Mouse (Mus musculus) activated CD4-positive, CD25-positive, alpha-beta regulatory T cell (primary cell): ENCODE results near the gene Wwtr1. TPM values are rescaled to one million over a fixed set of nuclear protein-coding genes. Genes with fewer than 3 reads are reported as not detected.

Experiments used
- polyA plus RNA-seq, 2 experiments: library from polyadenylated mRNA; unstranded; fragments of 100-300 nt; shearing (Covaris generic); gene quantifications; one replicate each; pipeline ENCODE4 v1.2.1; 2017

Wwtr1 gene
- under 1 TPM in 1 of 2 experiments, not detected in 1; 0.23 TPM for polyA plus RNA-seq

GRCm38 (mm10) chr3:57575660-57576055, at the start of gene Wwtr1:
Wwtr1 (minus strand) TSS chr3:57575910.

GRCm38 (mm10) chr3:57425089-57425730, 150.5 kb downstream of the Wwtr1 start, which contains the start of gene Tm4sf4:
Tm4sf4 (plus strand) TSS chr3:57425314.

Other genes with a start within 250 kb of the Wwtr1 start
- not detected for gene Tm4sf4, start 150.6 kb downstream of the Wwtr1 start, polyA plus RNA-seq
- 10 to 100 TPM; 71.7 to 78.6 TPM for gene Commd2, start 75.8 kb upstream of the Wwtr1 start, polyA plus RNA-seq
- gene Ankub1, start 116.9 kb upstream of the Wwtr1 start, polyA plus RNA-seq = under 1 TPM in 1 of 2 experiments, not detected in 1; 0.38 TPM
- gene Rnf13, start 160.2 kb upstream of the Wwtr1 start, polyA plus RNA-seq = 10 to 100 TPM; 34.3 to 46.5 TPM